Mouse (Mus musculus): Measurements from ENCODE around the gene Oas1g. TPM values are rescaled to one million over a fixed set of nuclear protein-coding genes. Genes with fewer than 3 reads are reported as not detected.

Oas1g gene
- total RNA-seq, 1 experiment from 2014 or later = not detected

Small RNA genes within 50 kb of the gene (microRNA-seq; reads per million reads assigned to microRNA genes)
- 0 reads per million in 2 experiments for gene Gm22907

Other genes starting within 250 kb of the Oas1g start
- 8.3 and 13.1 TPM in 2 replicates for gene Rasal1, start 238.8 kb downstream of the Oas1g start, total RNA-seq (2021)
- gene Dtx1, start 175.7 kb downstream of the Oas1g start, total RNA-seq (2021) = 7.3 and 8.0 TPM in 2 replicates
- 0.08 and 0.30 TPM in 2 replicates for gene Oas2, start 137.8 kb downstream of the Oas1g start, total RNA-seq (2021)
- 0.22 and 0.41 TPM in 2 replicates for gene Oas3, start 110.0 kb downstream of the Oas1g start, total RNA-seq (2021)
- gene Oas1e, start 92.1 kb downstream of the Oas1g start, total RNA-seq (2021) = not detected in 2 replicates
- 0.89 and 1.8 TPM in 2 replicates for gene Oas1c, start 75.1 kb downstream of the Oas1g start, total RNA-seq (2021)
- gene Oas1f, start 40.2 kb downstream of the Oas1g start, total RNA-seq (2021) = not detected in 2 replicates
- gene Oas1h, start 26.2 kb downstream of the Oas1g start, total RNA-seq (2021) = not detected in 2 replicates
- gene Oas1a, start 19.9 kb upstream of the Oas1g start, total RNA-seq (2021) = 0.52 and 1.0 TPM in 2 replicates
- not detected in 2 replicates for gene Oas1d, start 26.9 kb upstream of the Oas1g start, total RNA-seq (2021)
- gene Rph3a, start 122.5 kb upstream of the Oas1g start, total RNA-seq (2021) = 2.7 and 3.0 TPM in 2 replicates